In genomic region chr4:5194272-5194671, GRCm38 (mm10) we compare ENCODE assay signal across 26 mouse cellular contexts.
A peak's percentile ranks its signal among the peaks of the same experiment; 100 is the strongest.
DNase-seq lines count a peak whose midpoint lies in the region; ATAC-seq and TF ChIP-seq lines count a peak whose summit lies in the region.
"Had no signal": no experiment of that assay in that cellular context is flagged by ENCODE, and none has a peak within 500 bp of the region (broad histone marks: within the 10 kb centered on the region; RNA-seq: fewer than 3 reads in every experiment).

No protein-coding gene starts in this region.

- peak; percentile 44; the same call in 1 of the 2 replicates for ATAC-seq in embryonic facial prominence, embryonic 11.5 days (replicated peaks; ENCODE audit: insufficient number of reproducible peaks, low FRiP score, low TSS enrichment, low read depth)
- no peak; the same call in 1 of the 2 replicates for ATAC-seq in hindbrain, embryonic 11.5 days (ENCODE audit: low FRiP score)
- no peak for ATAC-seq in hindbrain, embryonic 12.5 days (ENCODE audit: low FRiP score)
- peak; percentile 42; the same call in 1 of the 2 replicates for ATAC-seq in forebrain, embryonic 14.5 days
- ATAC-seq: intestine, postnatal 0 days had no signal

- H3K9ac ChIP-seq in embryonic facial prominence, embryonic 11.5 days (replicated peaks; ENCODE audit: low read length): no peak overlapping the region
- H3K9ac ChIP-seq in hindbrain, embryonic 11.5 days (ENCODE audit: low read depth, low read length): no peak overlapping the region
- H3K9ac ChIP-seq in hindbrain, embryonic 12.5 days: no peak overlapping the region
- H3K9ac ChIP-seq in forebrain, embryonic 14.5 days (ENCODE audit: low read length): no peak overlapping the region
- H3K9ac ChIP-seq: hindbrain, embryonic 13.5 days; limb, embryonic 15.5 days; liver, embryonic 13.5 days; neural tube, embryonic 13.5 days had no signal

- no peak overlapping the region for H3K4me3 ChIP-seq in embryonic facial prominence, embryonic 11.5 days (ENCODE audit: low read depth, low read length)
- H3K4me3 ChIP-seq in embryonic facial prominence, embryonic 10.5 days: no peak overlapping the region
- H3K4me3 ChIP-seq in hindbrain, embryonic 11.5 days (ENCODE audit: low read depth, low read length): no peak overlapping the region
- H3K4me3 ChIP-seq in hindbrain, embryonic 12.5 days: no peak overlapping the region
- no peak overlapping the region for H3K4me3 ChIP-seq in forebrain, embryonic 14.5 days (ENCODE audit: low read depth, low read length)
- H3K4me3 ChIP-seq in layer of hippocampus, adult 2 months: no peak overlapping the region
- H3K4me3 ChIP-seq: hindbrain, embryonic 13.5 days; limb, embryonic 10.5 days; limb, embryonic 15.5 days; liver, embryonic 13.5 days; neural tube, embryonic 13.5 days had no signal

- TF ChIP-seq CTCF in layer of hippocampus, adult 2 months (conservative IDR thresholded peaks at IDR 0.05): no peak

- H3K36me3 ChIP-seq in embryonic facial prominence, embryonic 11.5 days (replicated peaks; ENCODE audit: control insufficient read depth, insufficient read depth, low read depth, low read length): no peaks in the 10 kb centered on the region
- no peaks in the 10 kb centered on the region for H3K36me3 ChIP-seq in embryonic facial prominence, embryonic 10.5 days (replicated peaks)
- H3K36me3 ChIP-seq in hindbrain, embryonic 11.5 days (ENCODE audit: control insufficient read depth, insufficient read depth, low read length): no peaks in the 10 kb centered on the region
- H3K36me3 ChIP-seq in hindbrain, embryonic 12.5 days: no peaks in the 10 kb centered on the region
- H3K36me3 ChIP-seq in forebrain, embryonic 14.5 days (ENCODE audit: control insufficient read depth, insufficient read depth, low read length): no peaks in the 10 kb centered on the region
- H3K36me3 ChIP-seq: hindbrain, embryonic 13.5 days; limb, embryonic 10.5 days; limb, embryonic 15.5 days; liver, embryonic 13.5 days; neural tube, embryonic 13.5 days had no signal

- DNase-seq in embryonic facial prominence, embryonic 11.5 days (ENCODE audit: low spot score): peak; percentile 4
- no peak for DNase-seq in embryonic facial prominence, embryonic 10.5 days (ENCODE audit: low spot score)
- peak; percentile 9 for DNase-seq in hindbrain, embryonic 11.5 days (ENCODE audit: low spot score)
- DNase-seq in R1 (ENCODE audit: low read depth, low spot score): peak; percentile 22
- DNase-seq in forebrain, embryonic 14.5 days (ENCODE audit: low spot score): no peak
- no peak for DNase-seq in T-cell, adult 2 months (ENCODE audit: low spot score)
- DNase-seq in layer of hippocampus, adult 2 months (ENCODE audit: low spot score in 2 of 2): no peak
- DNase-seq: adrenal gland, adult 8-10 months; cerebellum, adult 8-10 months; cerebellum, postnatal 25 days; gastrocnemius, postnatal 14 days; heart, postnatal 14 days; kidney, adult 9 months; kidney, postnatal 10 days; layer of hippocampus, adult 9-11 months; liver, embryonic 13.5 days; lung, adult 2 months; lung, postnatal 10 days; thymus, adult 2 months; thymus, postnatal 4 days had no signal

- WGBS in embryonic facial prominence, embryonic 11.5 days: 28% methylated on average over 3 of the region's 3 CpGs
- 33% methylated on average over 3 of the region's 3 CpGs for WGBS in embryonic facial prominence, embryonic 10.5 days
- 26% methylated on average over 3 of the region's 3 CpGs for WGBS in hindbrain, embryonic 11.5 days
- WGBS in hindbrain, embryonic 12.5 days: 18% methylated on average over 3 of the region's 3 CpGs
- 6% methylated on average over 3 of the region's 3 CpGs for WGBS in forebrain, embryonic 14.5 days

- H3K9me3 ChIP-seq in embryonic facial prominence, embryonic 11.5 days (replicated peaks; ENCODE audit: control insufficient read depth, low read length): no peaks in the 10 kb centered on the region
- no peaks in the 10 kb centered on the region for H3K9me3 ChIP-seq in embryonic facial prominence, embryonic 10.5 days
- H3K9me3 ChIP-seq in hindbrain, embryonic 11.5 days (ENCODE audit: control insufficient read depth, low read length): no peaks in the 10 kb centered on the region
- H3K9me3 ChIP-seq in hindbrain, embryonic 12.5 days (replicated peaks): peaks cover 4% of the 10 kb centered on the region; the same call in 1 of the 2 replicates
- no peaks in the 10 kb centered on the region for H3K9me3 ChIP-seq in forebrain, embryonic 14.5 days (replicated peaks; ENCODE audit: control insufficient read depth, low read length)
- H3K9me3 ChIP-seq: hindbrain, embryonic 13.5 days; limb, embryonic 10.5 days; limb, embryonic 15.5 days; liver, embryonic 13.5 days; neural tube, embryonic 13.5 days had no signal

- no peaks in the 10 kb centered on the region for H3K27me3 ChIP-seq in embryonic facial prominence, embryonic 11.5 days (ENCODE audit: control insufficient read depth, insufficient read depth, low read length)
- no peaks in the 10 kb centered on the region for H3K27me3 ChIP-seq in embryonic facial prominence, embryonic 10.5 days (replicated peaks; ENCODE audit: low read depth, poor library complexity, severe bottlenecking)
- H3K27me3 ChIP-seq in hindbrain, embryonic 11.5 days (ENCODE audit: control insufficient read depth, insufficient read depth, low read length): no peaks in the 10 kb centered on the region
- no peaks in the 10 kb centered on the region for H3K27me3 ChIP-seq in hindbrain, embryonic 12.5 days
- no peaks in the 10 kb centered on the region for H3K27me3 ChIP-seq in forebrain, embryonic 14.5 days (replicated peaks; ENCODE audit: control insufficient read depth, insufficient read depth, low read length)
- H3K27me3 ChIP-seq: hindbrain, embryonic 13.5 days; limb, embryonic 15.5 days; liver, embryonic 13.5 days; neural tube, embryonic 13.5 days had no signal

- H3K4me1 ChIP-seq in embryonic facial prominence, embryonic 11.5 days (ENCODE audit: control insufficient read depth, insufficient read depth, low read length): no peaks in the 10 kb centered on the region
- H3K4me1 ChIP-seq in embryonic facial prominence, embryonic 10.5 days: peaks cover 4% of the 10 kb centered on the region; the same call in 1 of the 2 replicates
- H3K4me1 ChIP-seq in hindbrain, embryonic 11.5 days (replicated peaks; ENCODE audit: control insufficient read depth, insufficient read depth, low read length): no peaks in the 10 kb centered on the region
- H3K4me1 ChIP-seq in hindbrain, embryonic 12.5 days: 0 out of 2 replicates have a peak, but pooled peaks cover 2% of the 10 kb centered on the region
- no peaks in the 10 kb centered on the region for H3K4me1 ChIP-seq in forebrain, embryonic 14.5 days (ENCODE audit: control insufficient read depth, insufficient read depth, low read length)
- H3K4me1 ChIP-seq: limb, embryonic 10.5 days; limb, embryonic 15.5 days; liver, embryonic 13.5 days had no signal

- no peak overlapping the region for H3K4me2 ChIP-seq in embryonic facial prominence, embryonic 11.5 days (ENCODE audit: low read depth, low read length)
- no peak overlapping the region for H3K4me2 ChIP-seq in hindbrain, embryonic 11.5 days (replicated peaks; ENCODE audit: low read depth, low read length)
- H3K4me2 ChIP-seq in hindbrain, embryonic 12.5 days (replicated peaks): no peak overlapping the region
- no peak overlapping the region for H3K4me2 ChIP-seq in forebrain, embryonic 14.5 days (ENCODE audit: low read length)
- H3K4me2 ChIP-seq: hindbrain, embryonic 13.5 days; limb, embryonic 15.5 days; liver, embryonic 13.5 days; neural tube, embryonic 13.5 days had no signal

- H3K27ac ChIP-seq in embryonic facial prominence, embryonic 11.5 days (replicated peaks; ENCODE audit: low read depth, low read length): no peak overlapping the region
- H3K27ac ChIP-seq in embryonic facial prominence, embryonic 10.5 days (replicated peaks): no peak overlapping the region
- no peak overlapping the region for H3K27ac ChIP-seq in hindbrain, embryonic 11.5 days (ENCODE audit: low read depth, low read length)
- no peak overlapping the region for H3K27ac ChIP-seq in hindbrain, embryonic 12.5 days
- no peak overlapping the region for H3K27ac ChIP-seq in forebrain, embryonic 14.5 days (ENCODE audit: low read depth, low read length)
- H3K27ac ChIP-seq in layer of hippocampus, adult 2 months: no peak overlapping the region
- H3K27ac ChIP-seq: hindbrain, embryonic 13.5 days; limb, embryonic 10.5 days; limb, embryonic 15.5 days; liver, embryonic 13.5 days; neural tube, embryonic 13.5 days had no signal

Comparison
In these comparisons a context has a peak if more than half of its experiments do, and no peak if none do; other contexts are left out.
1. DNase-seq: peak in embryonic facial prominence, embryonic 11.5 days (single experiment), hindbrain, embryonic 11.5 days (single experiment) and R1 (single experiment); none in embryonic facial prominence, embryonic 10.5 days (single experiment), forebrain, embryonic 14.5 days (single experiment), T-cell, adult 2 months (single experiment) and layer of hippocampus, adult 2 months (0 of 2).
2. ATAC-seq: peak in embryonic facial prominence, embryonic 11.5 days (single experiment) and forebrain, embryonic 14.5 days (single experiment); none in hindbrain, embryonic 11.5 days (single experiment) and hindbrain, embryonic 12.5 days (single experiment).